Mouse (Mus musculus) naive thymus-derived CD4-positive, alpha-beta T cell, adult 2 months (primary cell): ENCODE data around the gene BC049730.
"Not testable (repeated sequence)": the region's sequence is repeated elsewhere in the genome, so short reads cannot be mapped to it uniquely, and the experiment has no call there.

Experiments used
- DNase-seq: peaks from one replicate; pipeline ENCODE4 v3.0.0-alpha.2; 2011; ENCODE audit warnings: low read depth

The BC049730 gene

GRCm38 (mm10) chr7:24708832-24709292 lies at the start of gene BC049730:
BC049730 (plus strand) TSS chr7:24709242.
- DNase-seq = no peak

GRCm38 (mm10) chr7:24659737-24660357 lies 49.2 kb upstream of the BC049730 start:
- DNase-seq = no peak

GRCm38 (mm10) chr7:24661118-24661904 lies 47.7 kb upstream of the BC049730 start:
- peak; percentile 71 for DNase-seq

- DNase-seq = peak; percentile 95
Measured at GRCm38 (mm10) chr7:24662575-24662974, 46.5 kb upstream of the BC049730 start.

GRCm38 (mm10) chr7:24664301-24664700 lies 44.7 kb upstream of the BC049730 start:
- no peak for DNase-seq

- DNase-seq = no peak
Measured at GRCm38 (mm10) chr7:24664959-24665358, 44.1 kb upstream of the BC049730 start.

GRCm38 (mm10) chr7:24671944-24672439 lies 37.0 kb upstream of the BC049730 start:
- no peak for DNase-seq

- no peak for DNase-seq
Measured at GRCm38 (mm10) chr7:24676575-24676974, 32.5 kb upstream of the BC049730 start, which contains the start of gene Tex101. Tex101 (minus strand) TSS chr7:24676675.

GRCm38 (mm10) chr7:24684121-24684520 lies 24.9 kb upstream of the BC049730 start:
- DNase-seq = peak; percentile 40

- DNase-seq = not testable (repeated sequence)
Measured at GRCm38 (mm10) chr7:24687519-24687918, 21.5 kb upstream of the BC049730 start.

- not testable (repeated sequence) for DNase-seq
Measured at GRCm38 (mm10) chr7:24692693-24693092, 16.3 kb upstream of the BC049730 start.

- not testable (repeated sequence) for DNase-seq
Measured at GRCm38 (mm10) chr7:24697891-24698290, 11.2 kb upstream of the BC049730 start.

GRCm38 (mm10) chr7:24702841-24703240 lies 6.2 kb upstream of the BC049730 start:
- DNase-seq = not testable (repeated sequence)

- DNase-seq = no peak
Measured at GRCm38 (mm10) chr7:24715039-24715438, 6.0 kb downstream of the BC049730 start.

GRCm38 (mm10) chr7:24726808-24727207 lies 17.8 kb downstream of the BC049730 start, which contains the start of gene Gm4763:
Gm4763 (minus strand) TSS chr7:24726908.
- DNase-seq = not testable (repeated sequence)

- DNase-seq = no peak
Measured at GRCm38 (mm10) chr7:24735970-24736670, 27.1 kb downstream of the BC049730 start.

GRCm38 (mm10) chr7:24750695-24751094 lies 41.7 kb downstream of the BC049730 start:
- no peak for DNase-seq

GRCm38 (mm10) chr7:24751610-24752009 lies 42.6 kb downstream of the BC049730 start:
- DNase-seq = no peak

GRCm38 (mm10) chr7:24753476-24753875 lies 44.4 kb downstream of the BC049730 start:
- DNase-seq = no peak

- DNase-seq = no peak
Measured at GRCm38 (mm10) chr7:24758520-24758919, 49.5 kb downstream of the BC049730 start.

- peak; percentile 8 for DNase-seq
Measured at GRCm38 (mm10) chr7:24760211-24760610, 51.2 kb downstream of the BC049730 start, which contains the start of gene Cd177. Cd177 (minus strand) TSS chr7:24760311.

- no peak for DNase-seq
Measured at GRCm38 (mm10) chr7:24761161-24761560, 52.1 kb downstream of the BC049730 start.
